Mouse (Mus musculus): ENCODE results near the gene Myh7.
"Not testable (repeated sequence)": the region's sequence is repeated elsewhere in the genome, so short reads cannot be mapped to it uniquely, and the experiment has no call there.

Myh7 gene

GRCm38 (mm10) chr14:55003878-55004855, 9.7 kb upstream of the Myh7 start:
- no peak for DNase-seq (ENCODE audit: low spot score)

GRCm38 (mm10) chr14:55002687-55003120, 8.3 kb upstream of the Myh7 start:
- no peak for DNase-seq (ENCODE audit: low spot score)

- DNase-seq (ENCODE audit: low spot score): no peak
Observed at GRCm38 (mm10) chr14:55001938-55002686, 7.7 kb upstream of the Myh7 start.

GRCm38 (mm10) chr14:55001446-55001845, 7.0 kb upstream of the Myh7 start:
- no peak for DNase-seq (ENCODE audit: low spot score)

GRCm38 (mm10) chr14:55000814-55001213, 6.4 kb upstream of the Myh7 start:
- no peak for DNase-seq (ENCODE audit: low spot score)

GRCm38 (mm10) chr14:54999868-55000267, 5.4 kb upstream of the Myh7 start:
- not testable (repeated sequence) for DNase-seq (ENCODE audit: low spot score)

GRCm38 (mm10) chr14:54998680-54999079, 4.3 kb upstream of the Myh7 start:
- DNase-seq (ENCODE audit: low spot score): no peak

GRCm38 (mm10) chr14:54997297-54997696, 2.9 kb upstream of the Myh7 start:
- DNase-seq (ENCODE audit: low spot score): no peak

- DNase-seq (ENCODE audit: low spot score): no peak
Observed at GRCm38 (mm10) chr14:54996793-54997192, 2.4 kb upstream of the Myh7 start.

GRCm38 (mm10) chr14:54995457-54996138, 1.2 kb upstream of the Myh7 start:
- DNase-seq (ENCODE audit: low spot score): no peak

GRCm38 (mm10) chr14:54994869-54995186, 402 bp upstream of the Myh7 start:
- no peak for DNase-seq (ENCODE audit: low spot score)

- no peak for DNase-seq (ENCODE audit: low spot score)
Observed at GRCm38 (mm10) chr14:54993636-54994035, 790 bp downstream of the Myh7 start.

- DNase-seq (ENCODE audit: low spot score): no peak
Observed at GRCm38 (mm10) chr14:54992196-54992595, 2.2 kb downstream of the Myh7 start.

- no peak for DNase-seq (ENCODE audit: low spot score)
Observed at GRCm38 (mm10) chr14:54989886-54990441, 4.5 kb downstream of the Myh7 start.

GRCm38 (mm10) chr14:54988882-54989281, 5.5 kb downstream of the Myh7 start:
- DNase-seq (ENCODE audit: low spot score): no peak

- DNase-seq (ENCODE audit: low spot score): not testable (repeated sequence)
Observed at GRCm38 (mm10) chr14:54988350-54988874, 6.0 kb downstream of the Myh7 start.

GRCm38 (mm10) chr14:54981934-54982333, 12.5 kb downstream of the Myh7 start:
- DNase-seq (ENCODE audit: low spot score): no peak

GRCm38 (mm10) chr14:54978664-54979063, 15.8 kb downstream of the Myh7 start:
- no peak for DNase-seq (ENCODE audit: low spot score)

GRCm38 (mm10) chr14:54976633-54977032, 17.8 kb downstream of the Myh7 start, which contains the start of gene Gm17428:
Gene Gm17428, plus strand, starts transcription at chr14:54976933.
- no peak for DNase-seq (ENCODE audit: low spot score)

- DNase-seq (ENCODE audit: low spot score): no peak
Observed at GRCm38 (mm10) chr14:54974068-54974791, 20.2 kb downstream of the Myh7 start.

GRCm38 (mm10) chr14:54972786-54973185, 21.6 kb downstream of the Myh7 start:
- not testable (repeated sequence) for DNase-seq (ENCODE audit: low spot score)

All from ovary, postnatal 10 days (tissue).